Mouse (Mus musculus): Measurements from ENCODE around the gene Slco6d1. TPM values are rescaled to one million over a fixed set of nuclear protein-coding genes. Genes with fewer than 3 reads are reported as not detected.

The Slco6d1 gene
- total RNA-seq (2023), result not detected

DNA sequence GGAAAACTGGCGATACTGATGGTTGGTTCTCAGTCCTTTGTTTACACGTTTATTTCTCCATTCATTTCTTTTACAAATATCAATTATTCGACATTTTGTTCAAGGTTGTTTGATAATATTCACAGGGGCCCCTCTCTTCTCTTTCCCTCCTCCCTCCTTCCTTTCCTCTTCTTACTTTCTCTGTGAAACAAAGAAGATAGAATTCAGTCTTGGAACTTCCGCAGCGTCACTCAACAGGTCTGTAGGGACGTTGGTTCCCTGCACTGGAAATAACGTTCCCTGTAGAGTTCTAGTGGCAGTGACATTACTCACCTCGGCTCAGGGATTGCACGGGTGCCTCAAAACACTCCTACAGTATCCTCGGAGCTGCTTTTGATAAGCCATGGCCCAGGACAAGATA lies at the start of gene Slco6d1:
TSS of gene Slco6d1 (plus strand) at position 301 of the 400 bp plus-strand sequence.

